Mouse (Mus musculus) heart, adult 2 months (tissue): ENCODE measurements at regions not wholly inside any gene's neighbourhood (a gene's known extent, or its start where the extent isn't known, plus 50 kb on each side); places are given as distances from the start of the nearest gene placed in this dataset.

Source experiments
- CTCF ChIP-seq: fragments of 200-600 bp; IDR thresholded peaks from 2 replicates; pipeline ENCODE4 v1.8.1; 2022; ENCODE audit warnings: antibody characterized with exemption, mild to moderate bottlenecking, moderate library complexity
- POLR2A ChIP-seq: fragments of 200-500 bp; IDR thresholded peaks from 2 replicates; pipeline ENCODE4 v1.6.1; 2011; ENCODE audit warnings: mild to moderate bottlenecking, low read depth, low read length, control low read depth; ENCODE audit not compliant: insufficient read depth

- TF ChIP-seq CTCF (no peak), POLR2A (no peak)
Measured at GRCm38 (mm10) chr1:190417326-190417725, 246.8 kb upstream of the Prox1 start.
